Mouse (Mus musculus) forebrain, embryonic 11.5 days (tissue): ENCODE data around the gene Fstl3. TPM values are rescaled to one million over a fixed set of nuclear protein-coding genes. Genes with fewer than 3 reads are reported as not detected.
A peak's percentile ranks its signal among the peaks of the same experiment; 100 is the strongest.

Source experiments
- ATAC-seq: fragments of 200-750 bp; cut with Nextera tagmentation; replicated peaks from 2 replicates; pipeline ENCODE4 v1.8.0; 2017; ENCODE audit warnings: moderate TSS enrichment; ENCODE audit not compliant: low FRiP score
- DNase-seq: peaks from one replicate; pipeline ENCODE4 v3.0.0-alpha.2; 2017; ENCODE audit warnings: low spot score
- H3K27ac ChIP-seq: fragments of 300-500 bp; sonication (generic); 2 replicates; pipeline ENCODE4 v1.5.1; 2014; ENCODE audit warnings: low read depth, low read length
- H3K27me3 ChIP-seq: fragments of 300-500 bp; sonication (generic); 2 replicates; pipeline ENCODE4 v1.6.1; 2014; ENCODE audit warnings: mild to moderate bottlenecking, low read length, mixed read lengths; ENCODE audit not compliant: control insufficient read depth, insufficient read depth
- H3K36me3 ChIP-seq: fragments of 300-500 bp; sonication (generic); 2 replicates; pipeline ENCODE4 v1.6.1; 2014; ENCODE audit warnings: mild to moderate bottlenecking, low read length, moderate library complexity, mixed read lengths; ENCODE audit not compliant: control insufficient read depth, insufficient read depth
- H3K4me1 ChIP-seq: fragments of 300-500 bp; sonication (generic); replicated peaks from 2 replicates; pipeline ENCODE4 v1.6.1; 2014; ENCODE audit warnings: low read length, mixed read lengths; ENCODE audit not compliant: control insufficient read depth, insufficient read depth
- H3K4me2 ChIP-seq: fragments of 300-500 bp; sonication (generic); 2 replicates; pipeline ENCODE4 v1.6.1; 2014; ENCODE audit warnings: low read depth, mild to moderate bottlenecking, low read length, moderate library complexity, mixed read lengths; ENCODE audit not compliant: severe bottlenecking
- H3K4me3 ChIP-seq: fragments of 300-500 bp; sonication (generic); 2 replicates; pipeline ENCODE4 v1.5.1; 2014; ENCODE audit warnings: low read depth, low read length
- H3K9ac ChIP-seq: fragments of 300-500 bp; sonication (generic); 2 replicates; pipeline ENCODE4 v1.6.1; 2014; ENCODE audit warnings: low read length
- H3K9me3 ChIP-seq: fragments of 300-500 bp; sonication (generic); 2 replicates; pipeline ENCODE4 v1.6.1; 2016; ENCODE audit warnings: low read length, mixed read lengths; ENCODE audit not compliant: control insufficient read depth
- WGBS: fragments of 180-500 bp; shearing (Covaris S2); extraction: QIAGEN DNeasy Blood & Tissue Kit; methylation state at CpG from one replicate; pipeline ENCODE4 v1.1.7; 2014; 5-methylcytosine and 5-hydroxymethylcytosine counted together
- polyA plus RNA-seq: library from polyadenylated mRNA; unstranded; fragments of >200 nt; fragmentation: Nextera tagmentation; extraction: Ambion mirVana; gene quantifications from 2 replicates; pipeline ENCODE4 v1.2.1, GENCODE M21; 2014

The Fstl3 gene
- polyA plus RNA-seq, 1 experiment from 2014 or later = 1.0 TPM

DNA sequence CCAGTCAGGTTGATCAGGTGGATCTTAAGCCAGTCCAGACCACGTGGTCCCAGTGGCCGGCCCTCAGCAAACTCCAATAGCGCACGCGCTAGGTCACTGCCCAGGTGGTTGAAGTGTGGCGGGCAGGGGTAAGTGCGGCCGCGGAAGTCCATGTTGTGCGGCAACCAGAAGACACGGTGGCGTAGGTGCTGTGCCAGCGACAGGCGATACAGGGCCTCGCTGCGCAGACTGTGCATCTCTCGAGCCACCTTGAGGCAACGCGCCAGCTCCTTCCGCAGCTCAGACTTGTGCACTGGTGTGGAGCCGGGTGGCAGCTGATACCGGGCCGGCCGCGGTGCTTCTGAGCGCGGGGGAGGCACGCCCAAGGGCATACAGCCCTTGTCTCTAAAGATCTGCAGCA, 37.8 kb upstream of the Fstl3 start:
- no peak overlapping the region for H3K9ac ChIP-seq
- 96% methylated on average over 28 of the region's 28 CpGs for WGBS
- no peak for ATAC-seq

DNA sequence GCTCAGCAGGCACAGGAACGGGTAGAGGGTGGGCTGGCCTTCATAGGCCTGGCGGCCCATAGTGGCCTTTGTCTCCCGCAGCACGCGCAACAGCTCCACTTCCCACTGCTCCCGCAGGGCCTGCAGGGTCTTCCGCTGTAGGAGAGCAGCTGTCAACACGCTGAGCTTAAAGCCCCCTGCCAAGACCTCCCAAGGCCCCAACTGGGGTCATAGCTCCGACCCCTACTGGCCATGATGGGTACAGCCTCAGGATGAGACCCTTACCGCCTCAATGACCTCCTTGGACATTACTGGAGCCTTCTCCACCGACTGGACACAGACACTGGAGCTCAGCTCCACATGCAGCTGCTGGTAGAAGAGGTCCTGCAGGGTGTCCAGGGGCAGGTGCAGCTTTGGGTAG, 36.2 kb upstream of the Fstl3 start:
- Histone ChIP-seq H3K4me3 (no peak overlapping the region), H3K9ac (no peak overlapping the region), H3K4me2 (no peak overlapping the region), H3K27ac (no peak overlapping the region), H3K9me3 (peaks cover 7% of the 10 kb centered on the region; the same call in 1 of the 2 replicates), H3K4me1 (peaks cover 4% of the 10 kb centered on the region; the same call in 1 of the 2 replicates), H3K27me3 (no peaks in the 10 kb centered on the region), H3K36me3 (peaks cover 40% of the 10 kb centered on the region)
- DNase-seq (no peak), ATAC-seq (no peak)
- WGBS = 64% methylated on average over 11 of the region's 11 CpGs

More for the DNA sequence above, 37.8 kb upstream of the Fstl3 start:
- H3K27ac ChIP-seq = no peak overlapping the region
- H3K4me3 ChIP-seq = no peak overlapping the region
- no peak overlapping the region for H3K4me2 ChIP-seq
- peaks cover 2% of the 10 kb centered on the region; the same call in 1 of the 2 replicates for H3K27me3 ChIP-seq
- H3K36me3 ChIP-seq = peaks cover 40% of the 10 kb centered on the region
- H3K9me3 ChIP-seq = peaks cover 7% of the 10 kb centered on the region; the same call in 1 of the 2 replicates
- no peak for DNase-seq
- no peaks in the 10 kb centered on the region for H3K4me1 ChIP-seq

DNA sequence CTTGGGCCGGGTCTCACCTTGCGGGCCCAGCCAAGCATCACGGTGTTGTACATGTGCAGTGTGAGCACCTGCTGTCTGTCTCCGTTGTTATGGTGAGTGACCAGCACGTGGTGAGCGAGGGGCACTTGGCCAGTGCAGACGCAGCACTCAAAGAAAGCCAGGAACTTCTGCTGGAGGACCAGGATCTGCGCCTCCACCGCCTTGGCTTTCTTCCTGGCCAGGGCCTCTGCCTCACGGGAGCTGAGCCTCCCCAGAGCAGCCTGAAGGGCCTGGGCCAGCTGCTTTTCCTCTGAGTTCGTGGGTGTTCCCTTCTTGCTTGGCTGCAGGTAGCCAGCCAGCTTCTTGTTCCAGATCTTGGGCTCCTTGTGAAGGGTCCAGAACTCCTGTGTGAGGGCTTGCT, 33.9 kb upstream of the Fstl3 start:
- ATAC-seq (no peak), DNase-seq (no peak)
- Histone ChIP-seq H3K4me3 (no peak overlapping the region), H3K27me3 (no peaks in the 10 kb centered on the region), H3K4me1 (peaks cover 4% of the 10 kb centered on the region; the same call in 1 of the 2 replicates), H3K9me3 (peaks cover 7% of the 10 kb centered on the region; the same call in 1 of the 2 replicates), H3K36me3 (peaks cover 26% of the 10 kb centered on the region), H3K9ac (no peak overlapping the region), H3K27ac (no peak overlapping the region), H3K4me2 (no peak overlapping the region)
- WGBS = 94% methylated on average over 11 of the region's 11 CpGs

DNA sequence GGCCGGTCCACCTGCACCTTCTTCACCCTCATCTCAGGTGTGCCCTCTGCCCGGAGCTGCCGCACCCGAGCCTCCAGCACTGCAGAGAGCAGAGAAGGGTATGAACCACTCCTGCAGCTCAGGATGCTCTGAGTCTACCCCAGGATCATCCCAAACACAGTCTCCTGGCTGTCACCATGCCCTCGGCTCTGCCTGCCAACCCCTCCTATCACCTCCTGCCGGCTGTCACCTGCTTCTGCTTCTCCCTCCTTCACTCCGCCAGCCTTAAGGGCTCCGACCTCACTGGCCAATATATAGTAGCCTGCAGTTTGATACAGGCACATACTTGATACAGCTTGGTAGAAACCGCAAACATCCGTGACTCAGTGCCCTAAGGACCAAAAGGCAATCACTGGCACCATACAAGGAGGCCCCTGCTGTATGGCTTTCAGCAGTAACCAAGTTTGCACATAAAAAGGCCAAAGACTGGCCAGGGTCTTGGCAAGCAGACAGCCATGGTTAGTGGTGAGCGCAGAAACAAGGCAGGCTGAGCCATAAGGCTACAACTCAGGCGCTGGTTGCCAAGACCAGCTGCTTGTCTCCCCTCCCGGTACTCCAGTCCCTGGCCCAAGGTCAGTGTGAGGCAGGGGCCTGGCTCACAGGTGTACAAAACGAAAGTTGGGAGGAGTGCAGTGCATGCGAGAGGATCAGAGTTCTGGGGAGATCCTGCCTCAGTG, 33.3 kb upstream of the Fstl3 start:
- Histone ChIP-seq H3K9ac (no peak overlapping the region), H3K4me2 (no peak overlapping the region), H3K27ac (no peak overlapping the region), H3K9me3 (peaks cover 6% of the 10 kb centered on the region; the same call in 1 of the 2 replicates), H3K36me3 (peaks cover 21% of the 10 kb centered on the region), H3K4me1 (peaks cover 4% of the 10 kb centered on the region; the same call in 1 of the 2 replicates), H3K4me3 (no peak overlapping the region), H3K27me3 (no peaks in the 10 kb centered on the region)
- ATAC-seq (no peak), DNase-seq (no peak)
- 94% methylated on average over 15 of the region's 15 CpGs for WGBS

DNA sequence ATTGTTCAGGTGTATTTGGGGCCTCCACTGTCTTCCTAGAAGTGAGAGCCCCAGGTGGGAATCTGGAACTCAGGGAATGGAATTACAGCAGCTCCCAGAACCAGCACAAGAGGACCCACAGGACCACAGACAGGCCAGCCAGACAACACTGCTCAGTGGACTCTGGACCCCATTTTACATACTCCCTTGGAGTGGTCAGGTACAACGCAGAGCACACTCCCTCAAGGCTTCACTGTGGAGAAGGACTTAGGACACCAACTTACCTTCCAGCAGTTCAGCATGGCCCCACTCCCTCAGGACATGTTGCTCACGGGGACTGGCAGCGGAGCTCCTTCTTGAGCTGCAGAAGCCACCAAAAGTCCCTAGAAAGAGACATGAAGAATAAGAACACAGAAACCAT, 31.7 kb upstream of the Fstl3 start:
- no peaks in the 10 kb centered on the region for H3K27me3 ChIP-seq
- peaks cover 4% of the 10 kb centered on the region; the same call in 1 of the 2 replicates for H3K4me1 ChIP-seq
- H3K4me2 ChIP-seq = peak overlapping the region; percentile 62; the same call in 1 of the 2 replicates
- no peak for ATAC-seq
- H3K9ac ChIP-seq = no peak overlapping the region; the same call in 1 of the 2 replicates
- DNase-seq = no peak
- peak overlapping the region; percentile 42 for H3K4me3 ChIP-seq
- no peaks in the 10 kb centered on the region for H3K9me3 ChIP-seq
- WGBS = 94% methylated on average over 3 of the region's 3 CpGs
- H3K27ac ChIP-seq = no peak overlapping the region
- H3K36me3 ChIP-seq = peaks cover 5% of the 10 kb centered on the region

DNA sequence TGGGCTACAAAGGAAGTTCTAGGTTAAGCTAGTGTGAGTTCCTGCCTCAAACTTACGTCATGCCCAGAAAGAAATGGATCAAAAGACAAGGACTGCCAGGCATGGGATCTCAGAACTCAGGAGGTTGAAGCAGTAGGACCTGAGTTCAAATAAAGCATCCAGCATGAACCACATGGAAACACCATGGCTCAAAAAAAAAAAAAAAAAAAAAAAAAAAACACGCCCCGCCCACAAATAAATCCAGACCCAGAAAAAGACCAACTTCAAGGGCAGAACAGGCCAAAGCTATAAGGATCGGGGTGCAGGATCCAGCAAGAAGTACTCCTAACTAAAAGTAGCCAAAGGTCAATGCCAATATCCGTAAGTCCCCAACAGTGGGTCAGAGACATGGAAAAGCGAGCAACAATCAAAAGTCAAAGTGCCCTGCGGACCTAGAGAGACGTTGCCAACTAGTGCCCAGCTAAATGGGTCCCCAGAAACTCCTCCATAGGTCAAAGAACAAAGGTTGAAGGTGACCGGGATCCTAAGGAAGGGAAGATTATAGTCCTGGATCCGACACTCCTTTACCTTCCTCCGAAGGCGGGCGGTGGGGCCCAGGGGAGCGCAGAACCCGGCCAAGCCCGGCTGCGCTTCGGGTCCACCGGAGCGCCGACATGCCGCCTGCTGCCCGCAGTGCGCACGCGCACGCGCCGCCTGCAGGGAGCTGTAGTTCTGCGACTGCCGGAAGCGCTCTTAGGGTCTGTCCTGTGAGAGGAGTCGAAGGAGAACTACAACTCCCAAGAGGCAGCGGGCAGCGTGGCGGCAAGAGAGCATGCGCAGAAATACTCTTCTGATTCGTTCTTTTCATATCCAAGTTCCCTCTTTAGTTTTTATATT, 30.9 kb upstream of the Fstl3 start, which contains the start of gene Polrmt:
Polrmt (minus strand) TSS at position 684 of the 876 bp plus-strand sequence.
- Histone ChIP-seq H3K27me3 (no peaks in the 10 kb centered on the region), H3K4me1 (peaks cover 4% of the 10 kb centered on the region; the same call in 1 of the 2 replicates), H3K27ac (peak within 1 kb of the TSS; percentile 4; the same call in 1 of the 2 replicates), H3K9ac (peak within 1 kb of the TSS; percentile 46), H3K9me3 (no peaks in the 10 kb centered on the region), H3K4me2 (peak within 1 kb of the TSS; percentile 62), H3K36me3 (peaks cover 3% of the 10 kb centered on the region; the same call in 1 of the 2 replicates), H3K4me3 (peak within 1 kb of the TSS; percentile 42)
- DNase-seq (peak; percentile 97), ATAC-seq (peak; percentile 96)
- WGBS = 3% methylated on average over 38 of the region's 38 CpGs

DNA sequence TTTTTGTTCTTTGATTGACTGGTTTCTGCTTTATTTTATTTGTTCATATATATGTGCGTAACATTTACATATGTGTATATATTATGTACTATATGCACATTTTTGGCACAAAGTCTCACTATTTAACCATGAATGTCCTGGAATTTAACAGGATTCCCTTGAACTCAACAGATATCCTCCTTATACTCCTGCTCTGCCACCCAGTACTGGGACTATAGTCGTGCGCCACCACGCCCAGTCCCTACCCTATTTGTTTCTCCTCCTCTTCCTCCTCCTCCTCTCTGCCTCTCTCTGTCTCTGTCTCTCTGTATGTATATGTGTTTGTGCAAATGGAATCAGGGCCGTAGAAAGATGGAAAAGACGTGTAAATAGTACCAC, 30.3 kb upstream of the Fstl3 start:
- H3K27ac ChIP-seq = peak overlapping the region; percentile 4; the same call in 1 of the 2 replicates
- WGBS = 25% methylated on average over 6 of the region's 6 CpGs

DNA sequence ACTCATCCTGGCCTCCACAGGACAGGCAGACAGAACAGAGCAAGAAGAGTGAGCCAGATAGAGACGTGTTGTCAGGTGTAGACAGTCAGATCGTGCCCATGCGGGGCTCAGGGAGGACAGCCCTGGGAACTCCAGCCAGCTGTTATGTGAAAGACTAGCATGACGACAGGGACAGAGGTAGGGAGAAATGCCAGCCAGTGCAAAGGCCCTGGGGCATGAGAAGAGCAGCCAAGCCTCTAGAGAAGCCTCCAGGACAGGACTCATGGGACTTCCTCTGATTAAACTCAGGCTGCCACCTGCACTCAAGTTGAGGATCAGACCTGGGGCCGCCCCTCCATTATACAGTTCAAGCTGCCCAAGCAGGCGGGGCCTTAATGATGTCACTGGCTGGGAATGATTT, 28.6 kb upstream of the Fstl3 start:
- Histone ChIP-seq H3K27me3 (no peaks in the 10 kb centered on the region), H3K27ac (no peak overlapping the region), H3K4me1 (peaks cover 4% of the 10 kb centered on the region; the same call in 1 of the 2 replicates), H3K9me3 (no peaks in the 10 kb centered on the region), H3K4me3 (no peak overlapping the region), H3K9ac (no peak overlapping the region), H3K36me3 (no peaks in the 10 kb centered on the region), H3K4me2 (no peak overlapping the region)
- DNase-seq (no peak), ATAC-seq (no peak)
- 78% methylated on average over 6 of the region's 6 CpGs for WGBS

More for the DNA sequence above, 30.3 kb upstream of the Fstl3 start:
- ATAC-seq (peak; percentile 60), DNase-seq (no peak)
- Histone ChIP-seq H3K4me1 (peaks cover 4% of the 10 kb centered on the region; the same call in 1 of the 2 replicates), H3K27me3 (no peaks in the 10 kb centered on the region), H3K9ac (peak overlapping the region; percentile 46; the same call in 1 of the 2 replicates), H3K4me3 (peak overlapping the region; percentile 8; the same call in 1 of the 2 replicates), H3K4me2 (peak overlapping the region; percentile 47), H3K9me3 (no peaks in the 10 kb centered on the region), H3K36me3 (no peaks in the 10 kb centered on the region; the same call in 1 of the 2 replicates)
